Mouse (Mus musculus): ENCODE results near the gene Chst4.

DNA sequence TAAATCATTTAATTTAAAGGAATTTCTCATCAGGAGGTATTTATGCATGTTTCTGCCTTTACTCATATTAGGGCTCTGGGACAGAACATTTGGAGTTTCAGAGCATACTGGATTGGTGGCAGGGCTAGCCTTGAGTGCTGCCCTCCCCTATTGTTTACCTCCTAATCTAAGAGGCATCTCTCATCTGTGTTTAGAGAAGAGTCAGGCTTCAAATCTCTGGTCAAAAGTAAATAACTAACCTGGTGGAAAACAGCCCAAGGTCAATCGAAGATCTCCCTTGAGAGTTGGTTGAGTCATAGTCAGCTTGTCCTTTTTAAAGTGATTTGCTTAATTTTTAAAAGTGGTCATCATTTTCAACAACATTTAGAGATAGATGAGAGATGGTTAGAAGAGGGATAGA lies 46.6 kb downstream of the Chst4 start:
- TF ChIP-seq FLI1 (IDR thresholded peaks at IDR 0.05; ENCODE audit: low read length), result no peak
- TF ChIP-seq GATA1 (IDR thresholded peaks at IDR 0.05; ENCODE audit: borderline replicate concordance, low read length), result no peak

Data from megakaryocyte, embryonic 14.5 days (primary cell).